Mouse (Mus musculus) A20 (cell line): ENCODE data around the gene Tango2.

Source experiments
- DNase-seq: peaks from one replicate; pipeline ENCODE4 v3.0.0-alpha.2; 2011; ENCODE audit warnings: low read depth, low spot score

Tango2 gene

DNA sequence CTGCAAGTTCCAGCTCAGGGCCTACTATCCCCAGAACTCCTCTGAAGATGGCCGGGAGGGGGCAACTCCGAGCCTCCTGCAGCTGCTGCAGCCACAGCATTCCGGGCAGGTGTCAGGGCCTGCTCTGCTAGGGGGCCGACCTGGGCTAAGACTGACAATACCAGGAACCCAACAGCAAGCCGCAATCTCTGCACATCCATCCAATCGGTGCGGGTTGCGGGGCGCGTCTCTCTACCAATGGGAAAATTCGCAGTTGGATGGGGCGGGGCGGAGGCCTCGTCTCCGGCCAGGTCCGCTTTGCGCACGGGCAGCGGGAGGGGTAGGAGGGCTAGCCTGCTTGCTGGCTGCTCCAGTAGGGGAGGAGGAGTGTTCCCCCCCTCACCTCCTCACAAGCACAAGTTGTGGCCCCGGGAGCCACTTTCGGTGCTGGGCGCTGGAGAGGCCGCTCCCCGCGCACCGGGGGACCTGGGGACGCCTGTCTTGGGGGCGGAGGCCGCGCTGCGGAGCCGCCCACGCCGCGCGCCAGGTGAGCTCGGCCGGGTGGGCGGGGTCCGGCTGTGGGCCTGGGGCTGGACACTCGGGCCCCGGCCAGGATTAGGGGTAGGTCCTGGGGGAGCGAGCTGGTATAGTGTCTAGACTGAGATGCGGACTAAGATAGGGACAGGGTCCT lies at the start of gene Tango2, which contains the start of gene Arvcf:
TSS of gene Tango2 (minus strand) at position 173 of the 670 bp plus-strand sequence.
TSS of gene Arvcf (plus strand) at position 252 of the 670 bp plus-strand sequence.
- DNase-seq: peak; percentile 93

DNA sequence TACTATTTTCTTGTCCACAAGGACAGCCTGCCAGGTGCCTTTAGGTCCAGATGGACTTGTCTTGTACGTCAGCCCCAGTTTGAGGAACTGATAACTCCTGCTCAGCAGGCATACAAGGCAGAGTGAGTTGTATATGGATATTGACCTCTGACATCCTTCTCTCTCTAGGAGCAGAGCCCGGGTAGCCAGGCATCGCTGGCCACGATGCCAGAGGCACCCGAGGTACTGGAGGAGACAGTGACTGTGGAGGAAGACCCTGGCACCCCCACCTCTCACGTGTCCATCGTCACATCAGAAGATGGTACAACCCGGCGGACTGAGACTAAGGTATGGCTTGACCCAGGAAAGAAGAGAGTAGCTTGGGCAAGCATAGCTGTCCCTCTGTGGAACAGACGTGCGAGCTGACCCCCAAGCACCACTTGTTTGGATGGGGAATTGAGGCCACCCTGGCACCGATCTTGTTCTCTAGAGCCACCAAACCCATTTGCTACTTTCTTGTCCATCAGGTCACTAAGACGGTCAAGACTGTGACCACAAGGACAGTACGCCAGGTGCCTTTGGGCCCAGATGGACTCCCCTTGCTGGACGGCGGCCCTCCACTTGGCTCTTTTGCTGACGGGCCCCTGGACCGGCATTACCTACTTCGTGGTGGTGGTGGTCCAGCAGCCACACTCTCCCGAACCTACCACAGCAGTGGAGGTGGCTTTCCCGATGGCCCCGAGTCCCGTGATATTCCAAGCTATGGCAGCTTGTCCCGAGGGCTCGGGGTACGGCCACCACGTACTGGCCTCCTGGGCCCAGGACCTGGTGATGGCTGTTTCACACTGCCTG lies 49.1 kb upstream of the Tango2 start:
- DNase-seq: peak; percentile 31

DNA sequence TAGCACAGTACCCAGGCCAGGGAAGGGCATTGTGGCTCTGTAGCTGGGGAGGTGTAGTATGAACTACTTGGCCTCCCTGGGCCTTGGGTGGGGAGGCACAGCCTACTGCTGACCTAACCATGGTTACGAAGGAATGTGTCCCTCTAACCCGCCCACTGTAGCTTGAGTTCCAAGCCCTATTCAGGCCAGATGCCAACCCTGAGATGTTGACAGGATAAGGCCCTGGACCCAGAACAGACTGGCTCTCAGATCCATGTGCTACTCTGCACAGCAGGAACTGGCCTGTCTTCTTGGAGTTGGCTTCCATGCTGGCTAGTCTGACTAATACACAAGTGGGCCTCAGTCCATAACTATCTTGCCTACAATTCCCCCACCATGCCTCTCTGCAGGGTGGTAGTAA lies 48.3 kb upstream of the Tango2 start:
- no peak for DNase-seq

DNA sequence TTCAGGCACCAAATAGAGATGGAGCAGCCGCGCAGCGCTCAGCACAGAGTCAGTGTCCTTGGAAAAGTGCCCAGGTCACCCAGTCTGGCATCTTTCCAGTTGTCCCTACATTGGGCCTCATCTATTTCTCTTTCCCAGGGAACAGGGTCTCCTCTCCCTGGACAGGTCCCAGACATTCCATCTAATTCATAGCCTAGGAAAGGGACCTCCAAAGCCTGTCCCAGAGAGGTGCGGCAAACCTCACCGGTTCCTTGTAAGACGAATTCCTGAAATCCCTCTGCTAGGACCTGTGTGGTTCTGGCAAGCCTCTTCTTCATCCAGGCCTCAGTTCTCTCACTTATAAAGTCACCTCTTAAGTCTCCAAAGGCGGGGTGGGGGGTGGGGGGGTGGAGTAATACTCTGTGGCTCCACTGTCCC lies 47.7 kb upstream of the Tango2 start:
- no peak for DNase-seq

DNA sequence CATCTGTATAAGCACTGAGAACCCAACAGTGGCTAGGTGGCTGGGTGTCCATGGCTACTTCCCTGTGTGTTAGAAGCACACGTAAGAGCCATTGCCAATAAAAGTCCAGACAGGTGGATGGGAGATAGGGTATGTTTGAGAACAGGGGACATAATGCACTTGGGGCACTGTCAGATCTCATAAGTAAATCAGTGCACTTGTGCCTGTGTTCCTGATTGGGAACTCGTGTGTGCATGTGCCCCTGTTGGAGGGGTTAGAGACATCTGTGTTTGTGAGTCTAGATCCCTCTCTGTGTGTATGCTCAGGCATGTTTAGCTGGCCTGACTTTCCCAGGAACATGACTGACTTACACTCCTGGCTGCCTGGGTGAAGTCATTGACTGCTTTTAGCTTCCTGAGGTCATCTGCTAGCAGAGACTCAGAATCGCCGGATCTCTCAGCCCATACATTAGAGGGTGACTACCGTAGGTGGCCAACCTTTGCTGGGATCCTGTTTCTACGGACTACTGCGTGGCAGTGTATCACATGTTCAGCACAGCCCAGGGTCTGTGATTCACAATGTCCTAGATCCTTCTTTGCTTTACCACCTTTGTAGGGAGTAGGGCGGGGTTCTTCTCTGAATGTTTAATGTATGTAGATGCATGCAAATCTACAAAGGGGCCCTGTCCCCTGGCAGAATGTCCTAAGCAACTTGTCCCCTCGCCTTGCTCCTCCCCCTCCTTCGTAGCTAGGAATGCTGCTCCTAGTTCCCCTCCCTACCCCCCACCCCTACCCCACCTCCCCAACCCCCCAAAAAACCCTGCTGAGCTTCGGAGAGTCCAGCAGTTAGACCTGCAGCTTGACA lies 47.1 kb upstream of the Tango2 start:
- no peak for DNase-seq

DNA sequence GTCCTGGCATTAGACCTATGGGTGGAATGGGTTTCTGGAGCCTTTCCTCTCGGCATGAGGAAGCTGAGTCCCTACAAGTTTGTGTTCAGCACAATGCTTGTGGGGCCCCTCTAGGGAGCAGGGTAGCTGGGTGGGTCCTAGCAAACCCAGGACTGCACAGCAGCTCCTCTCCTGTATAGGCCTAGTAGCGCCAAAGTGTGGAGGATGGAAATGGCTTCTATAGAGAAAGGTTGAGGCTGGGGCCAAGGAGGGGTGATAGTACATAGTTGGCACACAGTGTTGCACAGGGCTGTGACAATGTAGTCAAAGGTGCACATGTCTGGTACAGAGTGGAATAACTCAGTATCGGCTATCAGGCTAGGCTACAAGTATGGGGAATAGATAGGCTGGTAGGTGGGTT lies 46.2 kb upstream of the Tango2 start:
- DNase-seq: no peak

DNA sequence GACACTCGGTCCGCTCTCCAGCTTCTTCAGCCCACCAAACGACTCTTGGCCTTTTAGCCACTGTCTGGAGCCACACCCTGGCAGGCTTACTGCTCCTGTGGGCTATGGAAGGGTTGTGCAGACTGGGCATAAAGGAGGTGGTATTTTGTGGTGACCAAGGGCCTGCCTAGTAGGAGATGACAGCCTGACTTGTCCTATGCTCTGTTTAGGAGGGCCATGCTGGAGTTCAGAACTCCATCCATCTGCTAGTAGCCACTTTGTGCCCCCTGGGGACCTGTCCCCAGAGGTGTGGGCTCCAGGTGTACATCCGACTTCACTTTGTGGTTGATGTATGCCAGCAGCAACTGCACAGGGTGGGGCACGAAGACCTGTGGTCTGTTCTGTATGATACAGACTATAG lies 45.7 kb upstream of the Tango2 start:
- no peak for DNase-seq

DNA sequence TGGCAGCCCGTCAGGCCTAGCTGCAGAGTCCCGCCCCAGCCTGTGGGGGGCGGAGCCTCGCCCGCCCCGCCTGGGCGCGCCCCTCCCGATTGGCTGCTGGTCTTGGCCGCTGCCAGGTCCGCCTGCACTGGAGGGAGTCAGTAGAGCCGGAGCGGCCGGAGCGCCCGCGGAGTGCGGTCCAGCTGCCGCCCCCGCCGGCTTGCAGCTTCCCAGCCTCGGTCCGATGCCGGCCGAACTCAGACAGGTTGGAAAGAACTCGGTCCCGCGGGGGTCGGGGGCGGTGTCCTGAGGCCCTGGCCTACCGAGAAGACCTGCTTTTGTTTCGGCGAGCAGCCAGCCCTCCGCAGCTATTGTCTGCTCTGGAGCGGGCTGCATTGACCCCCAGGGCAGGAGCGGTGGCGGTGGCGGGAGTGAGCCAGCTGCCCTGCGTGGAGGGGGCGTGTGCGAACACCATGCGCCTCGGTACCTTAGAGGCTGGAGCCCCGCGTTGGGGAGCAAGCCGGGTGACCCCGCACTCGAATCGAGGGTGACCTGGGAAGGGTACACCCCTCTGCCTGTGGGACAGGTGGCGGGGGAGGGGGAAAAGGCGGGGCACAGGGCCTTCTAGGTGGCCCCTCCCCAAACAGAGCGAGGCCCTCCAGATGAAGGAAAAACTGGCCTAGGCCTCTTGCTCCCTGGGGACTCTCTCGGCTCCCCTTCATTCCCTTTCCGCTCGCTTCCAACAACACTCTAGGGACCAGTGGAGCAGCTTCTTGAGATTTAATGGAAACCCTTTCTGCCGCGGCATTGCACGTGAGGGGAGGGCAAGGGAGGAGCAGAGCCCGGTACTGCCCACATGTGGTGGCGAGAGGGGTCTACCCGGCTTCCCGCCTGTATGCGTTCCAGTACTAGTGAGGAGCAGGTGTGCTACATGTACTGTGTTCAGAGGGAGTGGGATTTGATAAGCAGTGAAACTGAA lies 44.8 kb upstream of the Tango2 start:
- DNase-seq: peak; percentile 90

DNA sequence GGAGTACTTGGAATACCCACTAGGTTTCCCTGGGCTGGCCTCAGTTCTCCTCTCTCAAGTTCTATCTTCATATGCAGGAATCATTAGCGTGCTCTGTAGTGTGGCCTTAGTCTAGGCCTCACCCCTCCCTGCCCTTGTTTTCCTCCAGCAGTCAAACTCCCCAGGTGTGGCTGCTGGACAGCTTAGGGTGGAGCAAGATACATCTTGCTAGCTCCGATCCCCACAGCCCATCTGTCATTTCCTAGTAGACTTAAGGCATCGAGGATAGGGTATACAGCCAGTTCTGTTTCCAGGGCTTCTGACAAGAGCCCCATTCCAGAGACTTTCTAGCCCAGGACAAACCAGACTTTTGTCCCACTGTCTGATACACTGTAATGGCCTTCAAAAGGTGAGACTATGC lies 43.8 kb upstream of the Tango2 start:
- DNase-seq: no peak

DNA sequence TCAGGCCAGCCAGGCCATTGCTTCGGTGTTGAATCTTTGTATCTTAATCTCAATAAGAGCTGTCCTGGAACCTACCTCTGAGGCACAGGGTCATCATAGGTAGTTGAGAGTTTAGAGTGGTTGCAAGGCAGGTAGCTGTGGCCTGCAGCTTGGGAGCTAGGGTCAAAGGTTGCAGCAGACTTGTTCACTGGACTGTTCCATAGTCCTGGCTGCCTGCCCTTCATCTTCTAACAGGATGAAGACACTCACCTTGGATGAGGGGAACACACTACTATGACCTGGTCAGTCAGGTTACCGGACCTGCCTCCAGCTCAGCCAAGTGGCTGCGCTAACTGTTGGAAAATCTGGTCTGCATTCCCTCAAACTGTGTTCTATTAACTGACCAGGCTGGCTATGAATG lies 43.2 kb upstream of the Tango2 start:
- DNase-seq: no peak

DNA sequence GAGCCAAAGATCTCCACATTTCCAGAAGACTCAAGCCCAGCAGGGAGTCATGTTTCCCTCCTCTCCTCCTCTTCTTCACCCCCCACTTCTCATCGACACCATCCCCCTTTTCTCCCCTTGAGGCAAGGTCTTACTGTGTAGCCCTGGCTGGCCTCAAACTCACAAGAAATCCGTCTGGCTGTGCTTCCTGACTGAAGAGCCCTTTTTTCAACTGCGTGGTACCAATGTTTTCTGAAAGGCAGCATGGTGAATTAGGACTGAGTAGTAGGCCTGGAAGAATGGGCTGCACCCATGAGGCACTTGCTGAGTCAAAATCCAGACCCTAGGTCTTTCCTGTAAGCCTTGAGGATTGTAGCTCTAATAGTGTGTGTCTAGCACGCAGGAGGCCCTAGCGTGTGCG lies 42.5 kb upstream of the Tango2 start:
- no peak for DNase-seq

DNA sequence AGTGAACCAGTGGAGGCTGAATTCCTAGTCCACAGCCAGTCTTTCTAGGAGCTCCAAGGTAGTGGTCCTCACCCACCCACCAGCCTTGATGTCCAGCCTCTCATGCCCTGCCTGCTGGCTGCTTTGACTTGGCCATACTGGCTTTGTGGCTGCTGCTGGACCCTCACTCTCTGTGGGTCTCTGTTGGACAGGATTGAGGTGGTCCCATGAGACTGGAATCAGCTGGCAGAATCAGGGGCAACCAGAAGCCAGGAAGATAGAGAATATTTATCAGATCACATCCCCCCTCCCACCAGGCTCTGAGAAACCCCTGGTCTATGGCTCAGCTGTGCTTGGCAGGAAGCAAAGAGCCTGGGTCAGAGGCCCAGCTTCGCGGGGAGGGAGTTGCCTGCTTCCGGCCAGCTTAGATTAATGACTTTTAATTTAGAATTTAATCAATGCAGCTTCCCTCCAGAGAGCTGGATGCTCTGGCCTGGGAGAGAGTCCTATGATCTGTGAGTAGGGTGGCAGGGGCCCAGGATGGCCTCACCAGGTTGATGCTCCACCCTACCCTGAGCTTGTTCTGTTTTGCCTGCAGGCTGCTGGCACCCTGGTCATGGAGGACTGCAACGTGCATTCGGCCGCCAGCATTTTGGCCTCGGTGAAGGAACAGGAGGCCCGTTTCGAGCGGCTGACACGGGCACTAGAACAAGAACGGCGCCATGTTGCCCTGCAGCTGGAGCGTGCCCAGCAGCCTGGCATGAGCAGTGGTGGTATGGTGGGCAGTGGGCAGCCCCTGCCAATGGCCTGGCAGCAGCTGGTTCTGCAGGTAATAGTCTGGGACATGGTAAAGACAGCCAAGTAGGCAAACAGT lies 40.9 kb upstream of the Tango2 start:
- no peak for DNase-seq

DNA sequence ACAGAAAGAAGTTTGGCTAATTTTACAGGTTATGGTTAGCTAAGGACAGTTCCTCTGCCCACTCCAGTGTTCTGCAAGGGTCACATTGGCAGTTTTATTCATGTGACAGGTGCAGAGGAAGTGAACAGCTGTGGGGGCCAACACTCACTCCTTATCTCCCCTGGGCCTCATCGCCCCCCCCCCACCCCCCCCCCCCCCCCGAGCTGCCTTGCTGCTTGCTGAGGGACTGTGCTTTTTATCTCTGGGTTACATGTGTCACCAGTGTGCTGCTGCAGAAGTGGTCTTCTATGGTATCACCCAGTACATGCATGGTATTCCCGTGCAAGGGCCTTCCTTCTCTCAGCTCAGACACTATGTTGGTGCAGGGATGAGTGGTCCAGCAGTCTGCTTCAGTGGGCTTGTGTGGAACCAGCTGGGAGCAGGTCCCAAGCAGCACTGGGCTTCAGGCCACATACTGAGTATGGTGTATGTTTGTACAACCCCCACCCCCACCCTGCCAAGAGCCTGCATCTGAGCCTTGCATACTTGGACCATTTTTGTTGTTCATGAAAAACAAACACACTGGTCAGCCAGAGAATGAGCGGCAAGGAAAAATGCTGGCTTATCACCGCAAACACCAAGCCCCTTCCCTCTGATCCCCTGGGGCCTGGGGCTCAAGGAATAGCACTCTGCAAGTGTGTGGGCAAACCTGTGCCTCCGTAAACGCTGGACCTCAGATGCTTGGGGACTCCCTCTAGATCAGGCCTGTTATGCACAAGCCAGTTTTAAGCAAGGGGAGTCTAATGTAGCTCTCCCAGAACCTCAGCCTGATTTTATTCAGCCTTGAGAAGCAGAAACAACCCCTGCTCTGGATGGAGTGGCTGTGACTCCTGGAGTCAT lies 40.0 kb upstream of the Tango2 start:
- DNase-seq: no peak

DNA sequence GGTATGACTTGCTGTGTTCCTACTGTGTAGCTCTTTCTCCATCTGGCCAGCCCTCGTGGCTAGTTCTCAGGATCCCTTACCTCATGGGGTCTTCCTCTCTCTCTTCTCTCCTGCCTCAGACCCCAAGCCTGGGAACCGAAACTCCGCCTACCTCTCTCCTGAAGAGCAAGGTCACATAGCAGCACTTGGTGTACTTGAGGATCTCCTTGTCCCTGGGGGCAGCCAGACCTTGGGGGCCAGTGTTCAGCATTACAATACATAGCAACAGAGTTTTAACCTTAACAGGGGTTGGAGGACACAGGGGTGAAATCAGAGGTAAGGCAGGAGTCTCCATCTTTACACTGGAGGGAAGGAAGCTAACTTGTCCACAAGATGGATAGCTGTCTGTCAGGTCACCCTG lies 39.1 kb upstream of the Tango2 start:
- no peak for DNase-seq

DNA sequence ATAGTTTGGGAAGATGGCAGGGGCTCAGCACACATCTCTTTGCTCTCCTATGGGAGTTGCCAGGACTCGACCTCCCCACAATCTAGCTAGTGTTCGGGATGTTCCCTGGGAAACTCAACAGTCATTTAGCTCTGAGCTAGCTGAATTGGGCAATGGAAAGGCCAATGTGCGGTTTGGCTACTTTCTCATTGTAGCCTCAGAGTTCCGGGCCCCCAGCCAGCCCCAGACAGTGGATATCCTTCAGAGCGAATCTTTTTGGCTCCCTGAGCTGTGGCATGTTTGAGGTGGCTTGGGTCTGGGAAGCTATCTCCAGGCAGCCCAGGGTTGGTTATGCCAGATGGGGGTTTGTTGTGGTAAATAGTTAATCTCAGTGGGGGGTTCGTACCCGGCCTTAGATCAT lies 38.5 kb upstream of the Tango2 start:
- no peak for DNase-seq

DNA sequence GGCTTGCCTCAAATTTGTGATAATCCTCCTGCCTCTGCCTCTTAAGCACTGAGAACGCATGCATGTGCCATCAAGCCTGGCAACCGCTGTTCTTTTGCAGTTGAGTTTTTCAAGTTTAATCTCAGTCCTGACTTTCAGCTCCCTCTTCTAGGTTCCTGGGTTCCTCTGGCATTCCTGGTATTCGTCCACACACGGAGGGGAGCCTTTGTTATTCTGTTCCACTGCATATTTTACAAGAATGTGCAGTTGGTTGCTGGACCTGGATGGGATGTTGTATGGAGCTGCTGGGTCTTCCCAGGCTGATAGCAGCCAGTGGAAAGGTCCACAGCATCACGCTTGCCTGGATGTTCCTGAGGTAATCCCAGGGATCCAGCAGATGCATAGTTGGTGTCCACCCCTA lies 37.5 kb upstream of the Tango2 start:
- DNase-seq: no peak

DNA sequence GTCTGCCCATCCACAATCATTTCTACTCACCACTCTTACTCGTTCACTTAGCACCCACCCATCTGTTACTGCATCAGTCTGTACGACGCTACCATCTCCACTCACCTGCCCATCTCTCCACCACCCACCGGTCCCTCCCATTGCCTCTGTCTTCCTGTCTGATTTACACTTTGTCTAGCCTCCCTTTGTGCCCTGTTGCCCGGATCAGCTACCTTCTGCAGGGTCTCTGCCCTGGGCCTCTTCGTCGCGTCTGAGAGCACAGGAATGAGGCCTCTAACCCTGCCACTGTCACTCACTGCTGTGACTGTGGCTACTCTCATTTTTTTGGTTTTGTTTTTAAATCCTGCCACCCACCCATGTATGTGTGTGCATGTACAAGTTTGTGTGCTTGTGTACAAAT lies 36.8 kb upstream of the Tango2 start:
- DNase-seq: no peak

DNA sequence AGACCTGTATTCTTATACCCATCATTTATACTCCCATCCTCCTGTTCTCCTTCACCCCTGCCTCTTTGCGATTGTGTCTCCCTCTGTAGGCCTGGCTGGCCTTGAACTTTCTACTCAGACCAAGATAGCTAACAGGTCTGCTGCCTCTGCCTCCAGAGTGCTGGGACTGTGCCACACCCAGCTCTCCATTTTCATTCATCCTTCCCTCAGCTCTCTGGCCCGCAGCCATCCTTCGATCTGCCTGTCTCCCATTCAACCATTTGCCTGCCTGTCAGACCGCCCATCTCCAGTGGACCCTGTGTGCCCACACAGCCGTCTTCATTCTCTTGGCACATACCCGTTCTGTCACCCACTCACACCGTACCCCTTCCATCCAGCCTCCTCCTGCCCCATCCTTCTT lies 36.3 kb upstream of the Tango2 start:
- DNase-seq: no peak

DNA sequence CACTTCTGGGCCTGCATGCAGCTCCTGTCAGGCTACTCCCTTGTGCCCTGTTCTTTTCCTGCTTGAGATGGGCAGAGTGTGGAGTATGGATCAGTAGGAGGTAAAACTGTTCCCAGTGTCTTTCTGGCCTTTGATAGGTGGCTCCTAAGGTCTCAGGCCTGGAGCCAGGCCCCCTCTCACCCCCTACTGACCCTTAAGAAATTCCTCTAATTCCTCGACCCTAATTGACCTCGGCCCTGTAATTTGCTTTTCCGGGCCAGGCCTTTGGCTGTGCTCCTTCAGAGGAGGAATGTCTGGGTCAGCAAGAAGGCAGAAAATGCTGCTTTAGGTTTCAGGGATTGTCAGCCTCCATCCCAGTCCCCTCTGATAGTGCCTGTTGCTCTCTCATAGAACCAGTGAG lies 35.9 kb upstream of the Tango2 start:
- DNase-seq: no peak
